Mouse (Mus musculus): Measurements from ENCODE around the gene Tmem8b.
A peak's percentile ranks its signal among the peaks of the same experiment; 100 is the strongest.

Gene Tmem8b

GRCm38 (mm10) chr4:43656339-43657109 lies 12.2 kb upstream of the Tmem8b start, which contains the start of gene Hint2:
Hint2 (minus strand) TSS chr4:43656466.
- peak; percentile 93 to 96 for DNase-seq (ENCODE audit: low spot score in 2 of 2)

- no peak for DNase-seq (ENCODE audit: low spot score in 2 of 2)
Observed at GRCm38 (mm10) chr4:43657146-43657545, 11.6 kb upstream of the Tmem8b start.

- DNase-seq (ENCODE audit: low spot score in 2 of 2), result no peak
Observed at GRCm38 (mm10) chr4:43666412-43666811, 2.4 kb upstream of the Tmem8b start.

- no peak for DNase-seq (ENCODE audit: low spot score in 2 of 2)
Observed at GRCm38 (mm10) chr4:43669428-43669794, 640 bp downstream of the Tmem8b start.

GRCm38 (mm10) chr4:43672070-43672469 lies 3.3 kb downstream of the Tmem8b start:
- DNase-seq (ENCODE audit: low spot score in 2 of 2), result peak in 1 of 2 experiments; percentile 81

- DNase-seq (ENCODE audit: low spot score in 2 of 2), result no peak
Observed at GRCm38 (mm10) chr4:43673703-43674102, 4.9 kb downstream of the Tmem8b start.

GRCm38 (mm10) chr4:43674974-43675373 lies 6.2 kb downstream of the Tmem8b start:
- no peak for DNase-seq (ENCODE audit: low spot score in 2 of 2)

GRCm38 (mm10) chr4:43675608-43676007 lies 6.8 kb downstream of the Tmem8b start:
- no peak for DNase-seq (ENCODE audit: low spot score in 2 of 2)

- DNase-seq (ENCODE audit: low spot score in 2 of 2), result no peak
Observed at GRCm38 (mm10) chr4:43678541-43678940, 9.8 kb downstream of the Tmem8b start.

- DNase-seq (ENCODE audit: low spot score in 2 of 2), result no peak
Observed at GRCm38 (mm10) chr4:43679416-43680043, 10.8 kb downstream of the Tmem8b start.

GRCm38 (mm10) chr4:43690021-43690420 lies 21.2 kb downstream of the Tmem8b start:
- no peak for DNase-seq (ENCODE audit: low spot score in 2 of 2)

- DNase-seq (ENCODE audit: low spot score in 2 of 2), result no peak
Observed at GRCm38 (mm10) chr4:43691026-43691425, 22.3 kb downstream of the Tmem8b start.

GRCm38 (mm10) chr4:43693806-43694241 lies 25.1 kb downstream of the Tmem8b start:
- no peak for DNase-seq (ENCODE audit: low spot score in 2 of 2)

GRCm38 (mm10) chr4:43694439-43695248 lies 25.9 kb downstream of the Tmem8b start:
- DNase-seq (ENCODE audit: low spot score in 2 of 2), result no peak

- DNase-seq (ENCODE audit: low spot score in 2 of 2), result no peak
Observed at GRCm38 (mm10) chr4:43695249-43695671, 26.5 kb downstream of the Tmem8b start.

GRCm38 (mm10) chr4:43696561-43696960 lies 27.8 kb downstream of the Tmem8b start:
- no peak for DNase-seq (ENCODE audit: low spot score in 2 of 2)

- DNase-seq (ENCODE audit: low spot score in 2 of 2), result no peak
Observed at GRCm38 (mm10) chr4:43700707-43701106, 31.9 kb downstream of the Tmem8b start, which contains the start of gene Olfr70. Olfr70 (minus strand) TSS chr4:43700807.

GRCm38 (mm10) chr4:43703439-43703838 lies 34.7 kb downstream of the Tmem8b start:
- DNase-seq (ENCODE audit: low spot score in 2 of 2), result no peak

GRCm38 (mm10) chr4:43703851-43704250 lies 35.1 kb downstream of the Tmem8b start:
- no peak for DNase-seq (ENCODE audit: low spot score in 2 of 2)

GRCm38 (mm10) chr4:43705991-43706390 lies 37.2 kb downstream of the Tmem8b start:
- no peak for DNase-seq (ENCODE audit: low spot score in 2 of 2)

- no peak for DNase-seq (ENCODE audit: low spot score in 2 of 2)
Observed at GRCm38 (mm10) chr4:43709869-43710268, 41.1 kb downstream of the Tmem8b start, which contains the start of gene Olfr71. Olfr71 (minus strand) TSS chr4:43710255.

- DNase-seq (ENCODE audit: low spot score in 2 of 2), result peak in 1 of 2 experiments; percentile 70
Observed at GRCm38 (mm10) chr4:43711821-43712220, 43.0 kb downstream of the Tmem8b start.
